Mouse (Mus musculus) hindbrain, embryonic 10.5 days (tissue): Measurements from ENCODE around the gene Lrrk2. TPM values are rescaled to one million over a fixed set of nuclear protein-coding genes. Genes with fewer than 3 reads are reported as not detected.
A peak's percentile ranks its signal among the peaks of the same experiment; 100 is the strongest.

ENCODE experiments used
- DNase-seq: peaks from one replicate; pipeline ENCODE4 v3.0.0-alpha.2; 2017; ENCODE audit warnings: low spot score
- H3K27ac ChIP-seq: fragments of 300-500 bp; sonication (generic); 2 replicates; pipeline ENCODE4 v1.5.1; 2016; ENCODE audit warnings: mild to moderate bottlenecking, moderate library complexity
- H3K27me3 ChIP-seq: fragments of 300-500 bp; sonication (generic); 2 replicates; pipeline ENCODE4 v1.6.1; 2016; ENCODE audit warnings: mild to moderate bottlenecking; ENCODE audit not compliant: poor library complexity, insufficient read depth, severe bottlenecking
- H3K36me3 ChIP-seq: fragments of 300-500 bp; sonication (generic); 2 replicates; pipeline ENCODE4 v1.6.1; 2016; ENCODE audit warnings: mild to moderate bottlenecking, moderate library complexity
- H3K4me1 ChIP-seq: fragments of 300-500 bp; sonication (generic); replicated peaks from 2 replicates; pipeline ENCODE4 v1.6.1; 2016; ENCODE audit warnings: mild to moderate bottlenecking
- H3K4me3 ChIP-seq: fragments of 300-500 bp; sonication (generic); 2 replicates; pipeline ENCODE4 v1.5.1; 2016; ENCODE audit warnings: mild to moderate bottlenecking, moderate library complexity
- H3K9me3 ChIP-seq: fragments of 300-500 bp; sonication (generic); 2 replicates; pipeline ENCODE4 v1.6.1; 2016; ENCODE audit warnings: mild to moderate bottlenecking, moderate library complexity
- WGBS: fragments of 180-500 bp; shearing (Covaris S2); methylation state at CpG from one replicate; pipeline ENCODE4 v1.1.7; 2016; 5-methylcytosine and 5-hydroxymethylcytosine counted together
- polyA plus RNA-seq: library from polyadenylated mRNA; unstranded; fragments of >200 nt; fragmentation: Nextera tagmentation; extraction: Ambion mirVana; gene quantifications from 2 replicates; pipeline ENCODE4 v1.2.1, GENCODE M21; 2016

The Lrrk2 gene
- 1.7 and 2.4 TPM in 2 replicates for polyA plus RNA-seq

DNA sequence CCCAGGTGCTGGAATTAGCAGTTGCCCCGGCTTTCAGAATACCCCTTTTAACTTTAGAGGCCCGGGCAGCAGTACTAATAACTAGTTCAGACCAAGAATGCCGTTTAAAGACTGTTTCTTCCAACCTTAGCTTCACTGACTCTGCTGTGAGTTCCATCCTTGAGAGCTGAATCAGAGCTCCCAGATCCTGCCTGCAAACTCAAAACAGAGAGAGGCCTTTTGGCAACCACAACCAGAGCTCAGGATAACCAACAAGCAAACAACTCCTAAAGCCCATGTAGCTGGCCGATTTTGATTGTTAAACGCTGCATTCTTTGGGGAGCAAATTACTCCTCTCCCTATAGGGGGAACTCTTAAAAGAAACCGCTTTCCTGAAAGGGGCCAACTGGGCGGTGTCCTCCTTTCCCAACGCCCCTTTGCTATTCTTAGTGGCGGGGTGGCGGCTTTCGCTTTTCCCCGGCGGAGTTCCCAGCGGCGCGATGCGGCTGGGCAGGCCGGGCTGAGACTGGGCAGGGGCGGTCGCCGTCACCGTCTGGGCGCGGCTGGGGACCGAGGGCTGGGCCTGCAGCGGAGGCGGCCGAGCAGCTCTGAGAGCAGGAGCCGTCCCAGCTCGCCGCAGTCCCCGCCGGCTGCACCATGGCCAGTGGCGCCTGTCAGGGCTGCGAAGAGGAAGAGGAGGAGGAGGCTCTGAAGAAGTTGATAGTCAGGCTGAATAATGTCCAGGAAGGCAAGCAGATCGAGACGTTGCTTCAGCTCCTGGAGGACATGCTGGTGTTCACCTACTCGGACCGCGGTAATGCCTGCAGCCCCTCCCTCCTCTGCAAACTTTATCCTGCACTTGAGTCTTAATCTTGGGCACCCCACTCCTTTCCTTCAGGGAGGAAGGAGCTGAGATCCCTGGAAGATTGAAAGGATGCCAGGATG, at the start of gene Lrrk2:
Lrrk2 (plus strand) TSS at position 531 of the 924 bp plus-strand sequence.
- Histone ChIP-seq H3K27me3 (peaks cover 14% of the 10 kb centered on the region; the same call in 1 of the 2 replicates), H3K4me1 (peaks cover 17% of the 10 kb centered on the region), H3K9me3 (no peaks in the 10 kb centered on the region), H3K27ac (peak within 1 kb of the TSS; percentile 88), H3K36me3 (no peaks in the 10 kb centered on the region), H3K4me3 (peak within 1 kb of the TSS; percentile 57)
- DNase-seq = peak; percentile 81
- 3% methylated on average over 40 of the region's 40 CpGs for WGBS

GRCm38 (mm10) chr15:91624475-91624874, 48.5 kb upstream of the Lrrk2 start:
- DNase-seq = no peak
- Histone ChIP-seq H3K27ac (no peak overlapping the region), H3K27me3 (no peaks in the 10 kb centered on the region), H3K36me3 (no peaks in the 10 kb centered on the region), H3K4me1 (no peaks in the 10 kb centered on the region), H3K9me3 (no peaks in the 10 kb centered on the region), H3K4me3 (no peak overlapping the region)
- 90% methylated on average over 2 of the region's 2 CpGs for WGBS

- Histone ChIP-seq H3K36me3 (no peaks in the 10 kb centered on the region), H3K9me3 (no peaks in the 10 kb centered on the region), H3K4me3 (no peak overlapping the region), H3K27ac (no peak overlapping the region), H3K4me1 (no peaks in the 10 kb centered on the region), H3K27me3 (no peaks in the 10 kb centered on the region)
- 84% methylated on average over 3 of the region's 3 CpGs for WGBS
- DNase-seq = no peak
Observed at GRCm38 (mm10) chr15:91629137-91629536, 43.8 kb upstream of the Lrrk2 start.

DNA sequence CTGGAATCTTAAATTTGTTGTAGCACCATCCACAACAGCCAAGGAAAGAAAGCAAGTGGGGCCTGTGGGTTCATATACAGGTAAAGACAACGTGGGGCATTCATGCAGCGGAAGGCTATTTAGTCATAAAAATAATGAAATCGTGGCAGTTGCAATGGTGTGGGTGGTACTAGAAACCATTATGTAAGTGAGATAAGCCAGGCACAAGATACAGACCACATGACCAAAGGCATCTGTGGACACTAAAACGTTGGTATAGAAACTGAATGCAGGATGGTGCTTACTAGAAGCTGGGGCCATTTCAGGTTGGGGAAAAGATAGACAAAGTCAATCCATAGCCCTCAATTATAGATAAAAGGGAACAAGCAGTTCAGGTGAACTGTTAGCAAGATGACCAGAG, 40.5 kb upstream of the Lrrk2 start:
- no peak overlapping the region for H3K27ac ChIP-seq
- H3K36me3 ChIP-seq = no peaks in the 10 kb centered on the region
- H3K9me3 ChIP-seq = no peaks in the 10 kb centered on the region
- H3K4me3 ChIP-seq = no peak overlapping the region
- no peak for DNase-seq
- WGBS = 91% methylated on average over 4 of the region's 4 CpGs
- no peaks in the 10 kb centered on the region for H3K27me3 ChIP-seq
- H3K4me1 ChIP-seq = no peaks in the 10 kb centered on the region

DNA sequence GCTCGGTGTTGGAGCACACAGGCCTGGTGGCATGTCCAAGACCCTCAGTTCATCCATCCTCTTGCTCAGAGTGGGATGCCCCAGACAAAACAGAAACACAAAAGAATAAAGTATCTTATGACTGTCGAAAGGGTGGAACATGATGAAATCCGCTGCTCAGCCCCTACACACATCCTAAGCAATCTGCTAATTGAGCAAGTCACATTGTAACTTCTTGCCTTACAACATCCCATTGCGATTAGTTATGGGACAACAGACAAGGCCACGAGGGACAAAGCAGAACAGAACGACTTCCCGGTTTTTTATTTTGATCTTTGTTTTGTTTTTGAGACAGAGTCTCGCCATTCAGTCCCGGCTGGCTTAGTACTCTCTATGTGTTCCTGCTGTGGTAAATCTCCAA, 39.9 kb upstream of the Lrrk2 start:
- Histone ChIP-seq H3K27me3 (no peaks in the 10 kb centered on the region), H3K4me1 (no peaks in the 10 kb centered on the region), H3K36me3 (no peaks in the 10 kb centered on the region), H3K9me3 (no peaks in the 10 kb centered on the region), H3K27ac (no peak overlapping the region), H3K4me3 (no peak overlapping the region)
- DNase-seq = no peak
- WGBS = 84% methylated on average over 9 of the region's 9 CpGs

GRCm38 (mm10) chr15:91633806-91634205, 39.2 kb upstream of the Lrrk2 start:
- Histone ChIP-seq H3K4me3 (no peak overlapping the region), H3K27ac (no peak overlapping the region), H3K36me3 (no peaks in the 10 kb centered on the region), H3K4me1 (no peaks in the 10 kb centered on the region), H3K27me3 (no peaks in the 10 kb centered on the region), H3K9me3 (no peaks in the 10 kb centered on the region)
- DNase-seq = no peak
- 49% methylated on average over 6 of the region's 6 CpGs for WGBS

DNA sequence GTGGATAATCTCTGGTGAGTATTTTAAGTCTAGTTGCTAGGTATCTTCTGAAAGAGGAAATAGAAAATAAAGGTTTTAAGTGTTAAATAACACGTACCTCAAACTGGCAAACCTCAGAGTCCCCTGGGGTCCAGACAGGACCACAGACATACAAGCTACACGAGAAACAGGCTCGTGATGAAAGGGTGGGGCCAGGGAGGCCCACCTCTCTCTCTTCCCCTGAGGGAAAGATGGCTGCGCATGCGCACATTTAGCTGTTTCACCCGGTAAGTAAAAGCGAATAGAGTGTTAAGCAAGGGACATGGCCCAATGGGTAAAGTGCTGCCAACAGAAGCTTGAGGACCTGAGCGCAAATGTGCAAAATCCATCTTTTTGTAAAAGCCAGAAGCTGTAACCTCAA, 38.7 kb upstream of the Lrrk2 start:
- Histone ChIP-seq H3K4me1 (no peaks in the 10 kb centered on the region), H3K27me3 (no peaks in the 10 kb centered on the region), H3K9me3 (no peaks in the 10 kb centered on the region), H3K4me3 (no peak overlapping the region), H3K27ac (no peak overlapping the region), H3K36me3 (no peaks in the 10 kb centered on the region)
- DNase-seq = no peak
- WGBS = 79% methylated on average over 8 of the region's 8 CpGs

DNA sequence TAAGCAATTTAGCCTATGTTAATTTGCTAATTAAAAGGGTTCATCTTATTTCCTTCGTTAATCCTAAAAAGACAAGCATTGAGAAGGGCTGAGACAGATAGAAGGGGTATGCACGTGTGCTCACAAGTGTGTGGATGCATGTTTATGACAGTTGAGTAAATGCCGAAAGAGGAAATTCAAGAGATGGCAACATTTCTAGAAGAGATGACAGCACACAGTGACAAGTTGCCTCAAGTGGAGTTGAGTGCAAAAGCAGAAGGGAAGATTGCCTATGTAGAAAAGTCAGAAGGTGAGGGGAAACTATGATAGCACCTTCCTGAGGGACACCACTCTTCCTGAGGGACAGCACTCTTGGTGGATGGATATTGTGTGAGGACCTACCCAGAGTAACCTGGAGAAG, 31.3 kb upstream of the Lrrk2 start:
- H3K9me3 ChIP-seq = no peaks in the 10 kb centered on the region
- no peaks in the 10 kb centered on the region for H3K36me3 ChIP-seq
- no peaks in the 10 kb centered on the region for H3K27me3 ChIP-seq
- H3K27ac ChIP-seq = no peak overlapping the region
- WGBS = 80% methylated on average over 3 of the region's 3 CpGs
- no peak for DNase-seq
- H3K4me3 ChIP-seq = no peak overlapping the region
- 0 out of 2 replicates have a peak, but pooled peaks cover 3% of the 10 kb centered on the region for H3K4me1 ChIP-seq

DNA sequence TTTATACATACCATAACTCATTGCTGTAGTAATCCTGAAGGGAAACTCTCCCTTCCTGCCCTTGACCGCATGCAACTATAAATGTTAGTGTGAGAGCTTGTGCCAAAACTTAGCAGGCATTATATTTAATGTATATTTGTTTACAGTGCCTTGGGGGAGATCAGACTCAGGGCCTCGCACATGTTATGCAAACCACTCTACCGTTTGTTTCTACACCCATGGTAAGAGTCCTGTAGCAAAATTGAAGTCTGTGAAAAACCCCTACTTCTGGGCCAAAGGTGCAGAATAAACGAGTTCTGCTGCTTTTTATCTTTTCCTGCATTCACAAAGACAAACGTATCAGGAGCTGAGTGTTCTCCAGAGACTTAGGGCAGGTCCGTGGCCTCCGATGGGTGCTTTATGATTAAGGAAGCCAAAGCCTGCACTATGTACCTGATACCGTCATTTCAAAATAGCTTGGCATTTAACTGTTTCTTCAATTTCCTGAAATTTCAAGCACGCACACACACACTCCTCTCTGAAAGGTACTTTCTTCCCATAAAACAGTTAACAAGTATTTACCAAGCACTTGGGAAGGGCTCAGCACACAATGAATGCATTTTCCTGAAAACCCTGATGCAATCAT, 30.2 kb upstream of the Lrrk2 start:
- 89% methylated on average over 9 of the region's 9 CpGs for WGBS
- no peaks in the 10 kb centered on the region for H3K36me3 ChIP-seq
- H3K27me3 ChIP-seq = no peaks in the 10 kb centered on the region
- H3K9me3 ChIP-seq = no peaks in the 10 kb centered on the region
- no peak overlapping the region for H3K27ac ChIP-seq
- no peak for DNase-seq
- H3K4me1 ChIP-seq = 0 out of 2 replicates have a peak, but pooled peaks cover 3% of the 10 kb centered on the region
- no peak overlapping the region for H3K4me3 ChIP-seq

DNA sequence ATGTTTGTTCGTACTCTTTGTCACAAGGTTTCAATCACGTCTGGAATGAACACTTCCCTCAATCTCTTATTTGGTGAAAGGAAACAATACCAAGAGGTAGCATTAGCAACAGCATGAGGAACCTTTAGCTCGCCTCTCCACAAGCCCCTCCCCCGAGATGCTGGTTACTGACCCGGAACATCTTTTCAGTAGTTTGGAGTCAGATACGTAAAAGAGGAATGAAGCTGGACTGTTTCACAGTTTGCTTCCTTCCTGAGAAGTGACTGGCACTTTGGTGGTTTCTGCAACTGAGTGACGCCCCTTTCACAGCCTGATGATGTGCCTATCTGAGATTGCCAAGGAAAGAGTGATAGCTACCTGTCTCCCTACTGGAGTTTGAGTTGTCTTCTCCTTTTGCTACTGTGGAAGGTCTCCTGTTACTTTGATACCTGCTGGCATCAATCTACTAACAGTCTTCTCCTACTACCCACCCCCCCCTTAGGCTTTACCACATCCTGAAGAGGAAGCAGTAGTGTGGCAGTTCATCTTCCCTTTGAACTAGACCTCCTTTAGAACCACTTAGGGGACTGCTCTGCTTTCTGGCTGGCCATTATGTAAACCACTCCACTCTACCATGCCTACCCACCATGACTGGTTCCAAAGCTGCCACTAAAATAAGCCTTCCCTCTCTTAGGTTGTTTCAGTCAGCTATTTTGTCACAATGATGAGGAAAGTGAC, 29.2 kb upstream of the Lrrk2 start:
- 65% methylated on average over 7 of the region's 7 CpGs for WGBS
- no peak overlapping the region for H3K4me3 ChIP-seq

DNA sequence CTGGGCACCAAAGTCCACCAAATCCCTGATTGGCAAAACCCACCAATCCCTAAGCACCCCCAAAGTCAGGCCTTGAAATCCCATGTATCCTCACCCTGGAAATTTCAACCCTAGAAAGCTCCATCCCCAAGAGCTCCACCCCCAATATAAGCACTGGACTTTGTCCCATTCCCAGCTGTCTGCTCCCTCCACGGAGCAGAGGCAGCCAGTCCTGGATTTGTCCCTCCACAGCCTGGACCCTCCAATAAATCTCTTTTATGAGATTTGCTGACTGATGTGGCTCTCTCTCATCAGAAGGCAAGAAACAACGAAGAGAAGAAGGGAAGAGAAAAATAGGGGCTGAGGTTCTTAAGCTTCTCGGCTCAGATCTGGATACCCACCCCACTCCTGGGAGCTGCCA, 22.7 kb upstream of the Lrrk2 start:
- Histone ChIP-seq H3K4me3 (no peak overlapping the region), H3K36me3 (no peaks in the 10 kb centered on the region), H3K4me1 (no peaks in the 10 kb centered on the region), H3K27me3 (no peaks in the 10 kb centered on the region), H3K9me3 (peaks cover 4% of the 10 kb centered on the region; the same call in 1 of the 2 replicates), H3K27ac (no peak overlapping the region)
- DNase-seq = no peak
- 79% methylated on average over 3 of the region's 3 CpGs for WGBS

More for the DNA sequence above, 29.2 kb upstream of the Lrrk2 start:
- Histone ChIP-seq H3K9me3 (no peaks in the 10 kb centered on the region), H3K27me3 (no peaks in the 10 kb centered on the region), H3K27ac (no peak overlapping the region), H3K36me3 (no peaks in the 10 kb centered on the region), H3K4me1 (0 out of 2 replicates have a peak, but pooled peaks cover 3% of the 10 kb centered on the region)
- DNase-seq = no peak

GRCm38 (mm10) chr15:91651493-91651892, 21.5 kb upstream of the Lrrk2 start:
- 89% methylated on average over 7 of the region's 7 CpGs for WGBS

More at GRCm38 (mm10) chr15:91651493-91651892, 21.5 kb upstream of the Lrrk2 start:
- H3K4me3 ChIP-seq = no peak overlapping the region
- no peak for DNase-seq
- H3K27ac ChIP-seq = no peak overlapping the region
- H3K4me1 ChIP-seq = no peaks in the 10 kb centered on the region
- no peaks in the 10 kb centered on the region for H3K27me3 ChIP-seq
- no peaks in the 10 kb centered on the region for H3K36me3 ChIP-seq
- H3K9me3 ChIP-seq = peaks cover 4% of the 10 kb centered on the region; the same call in 1 of the 2 replicates
